Mouse (Mus musculus) forebrain, embryonic 11.5 days (tissue): ENCODE measurements at regions not wholly inside any gene's neighbourhood (a gene's known extent, or its start where the extent isn't known, plus 50 kb on each side); places are given as distances from the start of the nearest gene placed in this dataset.

Experiments used
- ATAC-seq: fragments of 200-750 bp; cut with Nextera tagmentation; replicated peaks from 2 replicates; pipeline ENCODE4 v1.8.0; 2017; ENCODE audit warnings: moderate TSS enrichment; ENCODE audit not compliant: low FRiP score
- DNase-seq: peaks from one replicate; pipeline ENCODE4 v3.0.0-alpha.2; 2017; ENCODE audit warnings: low spot score
- H3K27ac ChIP-seq: fragments of 300-500 bp; sonication (generic); 2 replicates; pipeline ENCODE4 v1.5.1; 2014; ENCODE audit warnings: low read depth, low read length
- H3K27me3 ChIP-seq: fragments of 300-500 bp; sonication (generic); 2 replicates; pipeline ENCODE4 v1.6.1; 2014; ENCODE audit warnings: mild to moderate bottlenecking, low read length, mixed read lengths; ENCODE audit not compliant: control insufficient read depth, insufficient read depth
- H3K36me3 ChIP-seq: fragments of 300-500 bp; sonication (generic); 2 replicates; pipeline ENCODE4 v1.6.1; 2014; ENCODE audit warnings: mild to moderate bottlenecking, low read length, moderate library complexity, mixed read lengths; ENCODE audit not compliant: control insufficient read depth, insufficient read depth
- H3K4me1 ChIP-seq: fragments of 300-500 bp; sonication (generic); replicated peaks from 2 replicates; pipeline ENCODE4 v1.6.1; 2014; ENCODE audit warnings: low read length, mixed read lengths; ENCODE audit not compliant: control insufficient read depth, insufficient read depth
- H3K4me2 ChIP-seq: fragments of 300-500 bp; sonication (generic); 2 replicates; pipeline ENCODE4 v1.6.1; 2014; ENCODE audit warnings: low read depth, mild to moderate bottlenecking, low read length, moderate library complexity, mixed read lengths; ENCODE audit not compliant: severe bottlenecking
- H3K4me3 ChIP-seq: fragments of 300-500 bp; sonication (generic); 2 replicates; pipeline ENCODE4 v1.5.1; 2014; ENCODE audit warnings: low read depth, low read length
- H3K9ac ChIP-seq: fragments of 300-500 bp; sonication (generic); 2 replicates; pipeline ENCODE4 v1.6.1; 2014; ENCODE audit warnings: low read length
- H3K9me3 ChIP-seq: fragments of 300-500 bp; sonication (generic); 2 replicates; pipeline ENCODE4 v1.6.1; 2016; ENCODE audit warnings: low read length, mixed read lengths; ENCODE audit not compliant: control insufficient read depth
- WGBS: fragments of 180-500 bp; shearing (Covaris S2); extraction: QIAGEN DNeasy Blood & Tissue Kit; methylation state at CpG from one replicate; pipeline ENCODE4 v1.1.7; 2014; 5-methylcytosine and 5-hydroxymethylcytosine counted together

GRCm38 (mm10) chr2:169275371-169275770 is 312.2 kb downstream of the Gm11011 start:
- H3K4me2 ChIP-seq, result no peak overlapping the region
- peaks cover 3% of the 10 kb centered on the region; the same call in 1 of the 2 replicates for H3K4me1 ChIP-seq
- no peaks in the 10 kb centered on the region for H3K36me3 ChIP-seq
- H3K27ac ChIP-seq, result no peak overlapping the region
- H3K27me3 ChIP-seq, result no peaks in the 10 kb centered on the region
- 92% methylated on average over 4 of the region's 4 CpGs for WGBS
- DNase-seq (no peak), ATAC-seq (no peak)
- no peak overlapping the region for H3K4me3 ChIP-seq
- H3K9ac ChIP-seq, result no peak overlapping the region
- H3K9me3 ChIP-seq, result no peaks in the 10 kb centered on the region

GRCm38 (mm10) chr2:169274101-169274500 is 313.4 kb downstream of the Gm11011 start:
- Histone ChIP-seq H3K27ac (no peak overlapping the region), H3K9ac (no peak overlapping the region), H3K4me3 (no peak overlapping the region), H3K9me3 (no peaks in the 10 kb centered on the region), H3K36me3 (no peaks in the 10 kb centered on the region), H3K4me1 (peaks cover 3% of the 10 kb centered on the region; the same call in 1 of the 2 replicates), H3K27me3 (no peaks in the 10 kb centered on the region), H3K4me2 (no peak overlapping the region)
- ATAC-seq (no peak), DNase-seq (no peak)
- 50% methylated on average over 1 of the region's 1 CpGs for WGBS

- H3K4me1 ChIP-seq, result peaks cover 3% of the 10 kb centered on the region; the same call in 1 of the 2 replicates
- H3K27me3 ChIP-seq, result no peaks in the 10 kb centered on the region
- H3K9me3 ChIP-seq, result no peaks in the 10 kb centered on the region
- peak; percentile 33; the same call in 1 of the 2 replicates for ATAC-seq
- WGBS, result 5% methylated on average over 6 of the region's 6 CpGs
- no peak overlapping the region for H3K4me3 ChIP-seq
- no peak for DNase-seq
- no peak overlapping the region for H3K4me2 ChIP-seq
- no peak overlapping the region for H3K9ac ChIP-seq
- no peaks in the 10 kb centered on the region for H3K36me3 ChIP-seq
- H3K27ac ChIP-seq, result 0 out of 2 replicates have a peak overlapping the region, but pooled peaks have one; percentile 18
Measured at GRCm38 (mm10) chr2:169272622-169273021, 314.9 kb downstream of the Gm11011 start.

GRCm38 (mm10) chr2:169272018-169272417 is 315.5 kb downstream of the Gm11011 start:
- Histone ChIP-seq H3K27me3 (no peaks in the 10 kb centered on the region), H3K4me2 (no peak overlapping the region), H3K36me3 (no peaks in the 10 kb centered on the region), H3K4me3 (no peak overlapping the region), H3K9ac (no peak overlapping the region), H3K9me3 (no peaks in the 10 kb centered on the region), H3K4me1 (peaks cover 3% of the 10 kb centered on the region; the same call in 1 of the 2 replicates), H3K27ac (no peak overlapping the region)
- ATAC-seq (no peak), DNase-seq (no peak)
- 34% methylated on average over 4 of the region's 4 CpGs for WGBS

GRCm38 (mm10) chr2:169260636-169261035 is 305.2 kb upstream of the Zfp64 start:
- Histone ChIP-seq H3K9me3 (no peaks in the 10 kb centered on the region), H3K4me2 (no peak overlapping the region), H3K9ac (no peak overlapping the region), H3K27me3 (no peaks in the 10 kb centered on the region), H3K4me3 (no peak overlapping the region), H3K36me3 (no peaks in the 10 kb centered on the region), H3K27ac (no peak overlapping the region), H3K4me1 (no peaks in the 10 kb centered on the region)
- WGBS, result 84% methylated on average over 4 of the region's 4 CpGs
- ATAC-seq (no peak), DNase-seq (no peak)

- H3K4me1 ChIP-seq, result no peaks in the 10 kb centered on the region
- DNase-seq, result no peak
- no peak overlapping the region for H3K4me2 ChIP-seq
- no peak overlapping the region for H3K9ac ChIP-seq
- no peaks in the 10 kb centered on the region for H3K27me3 ChIP-seq
- ATAC-seq, result no peak
- H3K27ac ChIP-seq, result no peak overlapping the region
- no peaks in the 10 kb centered on the region for H3K36me3 ChIP-seq
- no peaks in the 10 kb centered on the region for H3K9me3 ChIP-seq
- H3K4me3 ChIP-seq, result no peak overlapping the region
Measured at GRCm38 (mm10) chr2:169244572-169244971, 289.2 kb upstream of the Zfp64 start.

- H3K36me3 ChIP-seq, result no peaks in the 10 kb centered on the region
- DNase-seq (no peak), ATAC-seq (no peak)
- no peak overlapping the region for H3K9ac ChIP-seq
- no peaks in the 10 kb centered on the region for H3K4me1 ChIP-seq
- no peak overlapping the region for H3K4me2 ChIP-seq
- 90% methylated on average over 9 of the region's 9 CpGs for WGBS
- no peak overlapping the region for H3K4me3 ChIP-seq
- H3K9me3 ChIP-seq, result no peaks in the 10 kb centered on the region
- H3K27ac ChIP-seq, result no peak overlapping the region
- H3K27me3 ChIP-seq, result no peaks in the 10 kb centered on the region
Measured at GRCm38 (mm10) chr2:169243981-169244380, 288.6 kb upstream of the Zfp64 start.

GRCm38 (mm10) chr2:169237856-169238255 is 282.5 kb upstream of the Zfp64 start:
- no peaks in the 10 kb centered on the region for H3K9me3 ChIP-seq
- no peak overlapping the region for H3K9ac ChIP-seq
- no peaks in the 10 kb centered on the region for H3K27me3 ChIP-seq
- H3K36me3 ChIP-seq, result no peaks in the 10 kb centered on the region
- ATAC-seq (no peak), DNase-seq (no peak)
- no peak overlapping the region for H3K4me3 ChIP-seq
- H3K27ac ChIP-seq, result no peak overlapping the region
- 82% methylated on average over 4 of the region's 4 CpGs for WGBS
- H3K4me2 ChIP-seq, result no peak overlapping the region
- H3K4me1 ChIP-seq, result no peaks in the 10 kb centered on the region

- Histone ChIP-seq H3K27ac (no peak overlapping the region), H3K27me3 (no peaks in the 10 kb centered on the region), H3K36me3 (no peaks in the 10 kb centered on the region), H3K4me3 (no peak overlapping the region), H3K4me2 (no peak overlapping the region), H3K9ac (no peak overlapping the region), H3K4me1 (no peaks in the 10 kb centered on the region), H3K9me3 (no peaks in the 10 kb centered on the region)
- ATAC-seq (no peak), DNase-seq (no peak)
- WGBS, result 96% methylated on average over 9 of the region's 9 CpGs
Measured at GRCm38 (mm10) chr2:169237321-169237720, 281.9 kb upstream of the Zfp64 start.
